Mouse (Mus musculus) limb, embryonic 13.5 days (tissue): ENCODE data around the gene Impad1. TPM values are rescaled to one million over a fixed set of nuclear protein-coding genes. Genes with fewer than 3 reads are reported as not detected.
A peak's percentile ranks its signal among the peaks of the same experiment; 100 is the strongest.

Experiments
- ATAC-seq: fragments of 200-750 bp; cut with Nextera tagmentation; 2 replicates; pipeline ENCODE4 v1.8.0; 2017; ENCODE audit warnings: low read depth, moderate number of reproducible peaks, moderate TSS enrichment; ENCODE audit not compliant: low FRiP score
- H3K27ac ChIP-seq: fragments of 300-500 bp; sonication (generic); 2 replicates; pipeline ENCODE4 v1.5.1; 2015; ENCODE audit warnings: inconsistent platforms, mild to moderate bottlenecking, moderate library complexity
- H3K27me3 ChIP-seq: fragments of 300-500 bp; sonication (generic); 2 replicates; pipeline ENCODE4 v1.6.1; 2015; ENCODE audit warnings: mild to moderate bottlenecking, inconsistent platforms
- H3K36me3 ChIP-seq: fragments of 300-500 bp; sonication (generic); 2 replicates; pipeline ENCODE4 v1.6.1; 2015; ENCODE audit warnings: inconsistent platforms, mild to moderate bottlenecking, moderate library complexity
- H3K4me1 ChIP-seq: fragments of 300-500 bp; sonication (generic); 2 replicates; pipeline ENCODE4 v1.6.1; 2015; ENCODE audit warnings: inconsistent platforms
- H3K4me2 ChIP-seq: fragments of 300-500 bp; sonication (generic); replicated peaks from 2 replicates; pipeline ENCODE4 v1.6.1; 2015; ENCODE audit warnings: inconsistent platforms, mild to moderate bottlenecking, moderate library complexity
- H3K4me3 ChIP-seq: fragments of 300-500 bp; sonication (generic); 2 replicates; pipeline ENCODE4 v1.5.1; 2015; ENCODE audit warnings: moderate library complexity, mild to moderate bottlenecking, inconsistent platforms
- H3K9ac ChIP-seq: fragments of 300-500 bp; sonication (generic); 2 replicates; pipeline ENCODE4 v1.6.1; 2015; ENCODE audit warnings: mild to moderate bottlenecking, inconsistent platforms
- H3K9me3 ChIP-seq: fragments of 300-500 bp; sonication (generic); 2 replicates; pipeline ENCODE4 v1.6.1; 2016; ENCODE audit warnings: inconsistent platforms
- WGBS: fragments of 180-500 bp; shearing (Covaris S2); methylation state at CpG from one replicate; pipeline ENCODE4 v1.1.7; 2015; 5-methylcytosine and 5-hydroxymethylcytosine counted together
- polyA plus RNA-seq: library from polyadenylated mRNA; unstranded; fragments of >200 nt; fragmentation: Nextera tagmentation; extraction: Ambion mirVana; gene quantifications from 2 replicates; pipeline ENCODE4 v1.2.1, GENCODE M21; 2015

The Impad1 gene
- polyA plus RNA-seq, 1 experiment from 2014 or later, result 40.5 TPM

- no peak overlapping the region for H3K27ac ChIP-seq
- H3K36me3 ChIP-seq, result peaks cover 42% of the 10 kb centered on the region
- H3K4me1 ChIP-seq, result no peaks in the 10 kb centered on the region
- H3K9me3 ChIP-seq, result 0 out of 2 replicates have a peak, but pooled peaks cover 6% of the 10 kb centered on the region
- H3K4me2 ChIP-seq, result no peak overlapping the region
- H3K4me3 ChIP-seq, result no peak overlapping the region
- ATAC-seq, result no peak
- H3K9ac ChIP-seq, result no peak overlapping the region
- H3K27me3 ChIP-seq, result no peaks in the 10 kb centered on the region
Measured at GRCm38 (mm10) chr4:4779265-4779770, 13.8 kb downstream of the Impad1 start.

- WGBS, result 65% methylated on average over 2 of the region's 2 CpGs
- H3K27me3 ChIP-seq, result no peaks in the 10 kb centered on the region
- H3K9ac ChIP-seq, result no peak overlapping the region
- peaks cover 40% of the 10 kb centered on the region for H3K36me3 ChIP-seq
- no peak overlapping the region for H3K4me3 ChIP-seq
- H3K4me1 ChIP-seq, result no peaks in the 10 kb centered on the region
- H3K27ac ChIP-seq, result no peak overlapping the region
- no peak; the same call in 1 of the 2 replicates for ATAC-seq
- no peaks in the 10 kb centered on the region for H3K9me3 ChIP-seq
- no peak overlapping the region for H3K4me2 ChIP-seq
Measured at GRCm38 (mm10) chr4:4771523-4772114, 21.5 kb downstream of the Impad1 start.

- Histone ChIP-seq H3K4me1 (no peaks in the 10 kb centered on the region), H3K36me3 (peaks cover 17% of the 10 kb centered on the region), H3K4me2 (no peak overlapping the region), H3K27me3 (no peaks in the 10 kb centered on the region), H3K9ac (no peak overlapping the region), H3K9me3 (no peaks in the 10 kb centered on the region), H3K4me3 (no peak overlapping the region), H3K27ac (no peak overlapping the region)
- 80% methylated on average over 5 of the region's 5 CpGs for WGBS
- no peak for ATAC-seq
Measured at GRCm38 (mm10) chr4:4765806-4766205, 27.3 kb downstream of the Impad1 start.

GRCm38 (mm10) chr4:4758376-4758775, 34.8 kb downstream of the Impad1 start:
- Histone ChIP-seq H3K4me3 (no peak overlapping the region), H3K9ac (no peak overlapping the region), H3K27ac (no peak overlapping the region), H3K4me1 (no peaks in the 10 kb centered on the region), H3K36me3 (no peaks in the 10 kb centered on the region), H3K9me3 (no peaks in the 10 kb centered on the region), H3K27me3 (no peaks in the 10 kb centered on the region), H3K4me2 (no peak overlapping the region)
- WGBS, result 83% methylated on average over 4 of the region's 4 CpGs
- ATAC-seq, result no peak

- H3K4me2 ChIP-seq, result no peak overlapping the region
- H3K4me3 ChIP-seq, result no peak overlapping the region
- H3K27ac ChIP-seq, result no peak overlapping the region
- no peak; the same call in 1 of the 2 replicates for ATAC-seq
- no peaks in the 10 kb centered on the region for H3K36me3 ChIP-seq
- H3K9me3 ChIP-seq, result no peaks in the 10 kb centered on the region
- WGBS, result 54% methylated on average over 3 of the region's 3 CpGs
- H3K9ac ChIP-seq, result no peak overlapping the region
- H3K4me1 ChIP-seq, result no peaks in the 10 kb centered on the region
- H3K27me3 ChIP-seq, result no peaks in the 10 kb centered on the region
Measured at GRCm38 (mm10) chr4:4729427-4729826, 63.7 kb downstream of the Impad1 start.

GRCm38 (mm10) chr4:4726241-4726776, 66.8 kb downstream of the Impad1 start:
- H3K36me3 ChIP-seq, result no peaks in the 10 kb centered on the region
- no peaks in the 10 kb centered on the region for H3K9me3 ChIP-seq
- no peak overlapping the region for H3K27ac ChIP-seq
- H3K4me3 ChIP-seq, result no peak overlapping the region
- 85% methylated on average over 3 of the region's 3 CpGs for WGBS
- no peaks in the 10 kb centered on the region for H3K4me1 ChIP-seq
- H3K4me2 ChIP-seq, result no peak overlapping the region
- no peak for ATAC-seq
- no peak overlapping the region for H3K9ac ChIP-seq
- no peaks in the 10 kb centered on the region for H3K27me3 ChIP-seq

GRCm38 (mm10) chr4:4723821-4724220, 69.3 kb downstream of the Impad1 start:
- no peaks in the 10 kb centered on the region for H3K9me3 ChIP-seq
- no peaks in the 10 kb centered on the region for H3K4me1 ChIP-seq
- H3K36me3 ChIP-seq, result no peaks in the 10 kb centered on the region
- ATAC-seq, result no peak
- WGBS, result 49% methylated on average over 8 of the region's 8 CpGs
- H3K27me3 ChIP-seq, result no peaks in the 10 kb centered on the region; the same call in 1 of the 2 replicates
- H3K4me2 ChIP-seq, result no peak overlapping the region
- H3K27ac ChIP-seq, result no peak overlapping the region
- no peak overlapping the region for H3K4me3 ChIP-seq
- no peak overlapping the region for H3K9ac ChIP-seq

- no peak for ATAC-seq
- H3K4me2 ChIP-seq, result no peak overlapping the region
Measured at GRCm38 (mm10) chr4:4722081-4722480, 71.1 kb downstream of the Impad1 start.

GRCm38 (mm10) chr4:4717763-4718347, 75.3 kb downstream of the Impad1 start:
- H3K4me2 ChIP-seq, result no peak overlapping the region
- 48% methylated on average over 4 of the region's 4 CpGs for WGBS
- ATAC-seq, result peak; percentile 64; the same call in 1 of the 2 replicates

More at GRCm38 (mm10) chr4:4722081-4722480, 71.1 kb downstream of the Impad1 start:
- H3K27ac ChIP-seq, result no peak overlapping the region
- H3K4me1 ChIP-seq, result no peaks in the 10 kb centered on the region
- H3K4me3 ChIP-seq, result no peak overlapping the region
- 42% methylated on average over 1 of the region's 1 CpGs for WGBS
- H3K36me3 ChIP-seq, result no peaks in the 10 kb centered on the region
- H3K9ac ChIP-seq, result no peak overlapping the region
- H3K9me3 ChIP-seq, result no peaks in the 10 kb centered on the region
- H3K27me3 ChIP-seq, result no peaks in the 10 kb centered on the region; the same call in 1 of the 2 replicates

More at GRCm38 (mm10) chr4:4717763-4718347, 75.3 kb downstream of the Impad1 start:
- Histone ChIP-seq H3K27ac (no peak overlapping the region), H3K4me3 (no peak overlapping the region), H3K9me3 (no peaks in the 10 kb centered on the region), H3K9ac (no peak overlapping the region), H3K4me1 (no peaks in the 10 kb centered on the region), H3K36me3 (no peaks in the 10 kb centered on the region), H3K27me3 (no peaks in the 10 kb centered on the region; the same call in 1 of the 2 replicates)
